Comparison of ENCODE assay signal across 22 mouse cellular contexts in the genomic region with DNA sequence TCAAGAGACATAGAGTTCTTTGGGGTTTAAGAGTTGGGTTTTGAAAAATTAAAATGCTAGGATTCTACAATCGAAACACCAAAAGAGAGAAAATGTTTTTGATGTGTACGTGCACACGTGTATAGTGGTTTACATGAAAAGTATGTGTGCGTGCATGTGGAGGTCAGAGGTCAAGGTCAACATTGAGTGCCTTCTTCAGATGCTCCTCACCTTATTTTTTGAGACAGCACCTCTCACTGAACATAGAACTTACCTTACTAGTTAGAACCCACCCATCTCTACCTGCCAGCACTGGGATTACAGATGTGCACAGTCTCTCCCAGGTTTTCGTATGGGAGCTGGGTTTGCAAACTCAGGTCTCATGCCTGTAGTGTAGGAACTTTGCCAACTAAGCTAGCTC.
DNase-seq lines count a peak whose midpoint lies in the region; ATAC-seq and TF ChIP-seq lines count a peak whose summit lies in the region.
"Had no signal": no experiment of that assay in that cellular context is flagged by ENCODE, and none has a peak within 500 bp of the region (broad histone marks: within the 10 kb centered on the region; RNA-seq: fewer than 3 reads in every experiment).

No protein-coding gene starts in this region.

- H3K36me3 ChIP-seq in midbrain, embryonic 11.5 days (ENCODE audit: control insufficient read depth, insufficient read depth, low read length): no peaks in the 10 kb centered on the region
- no peaks in the 10 kb centered on the region for H3K36me3 ChIP-seq in midbrain, embryonic 15.5 days (replicated peaks)
- H3K36me3 ChIP-seq: G1E had no signal

- no peaks in the 10 kb centered on the region for H3K4me1 ChIP-seq in midbrain, embryonic 11.5 days (ENCODE audit: control insufficient read depth, insufficient read depth, low read length)
- no peaks in the 10 kb centered on the region for H3K4me1 ChIP-seq in midbrain, embryonic 15.5 days

- no peak overlapping the region for H3K9ac ChIP-seq in midbrain, embryonic 11.5 days (ENCODE audit: low read length)
- no peak overlapping the region for H3K9ac ChIP-seq in midbrain, embryonic 15.5 days

- peak; percentile 51 for DNase-seq in heart, adult 11 months
- DNase-seq in heart, adult 8-10 months (ENCODE audit: low spot score): no peak
- DNase-seq in layer of hippocampus, adult 2 months (ENCODE audit: low spot score in 2 of 2): no peak
- no peak for DNase-seq in layer of hippocampus, postnatal 25 days (ENCODE audit: extremely low spot score in 1 of 2, low spot score in 1 of 2)
- DNase-seq in left cerebral cortex, adult 2 months (ENCODE audit: extremely low spot score in 1 of 2, low spot score in 2 of 2): no peak
- no peak for DNase-seq in left cerebral cortex, adult 9 months (ENCODE audit: low spot score in 2 of 2)
- peak; percentile 54 for DNase-seq in midbrain, embryonic 11.5 days (ENCODE audit: low spot score, missing footprints)
- DNase-seq: adrenal gland, adult 2 months; adrenal gland, adult 8-10 months; adrenal gland, postnatal 10 days; adrenal gland, postnatal 14 days; adrenal gland, postnatal 25 days; adrenal gland, postnatal 36 days; B cell, adult 2 months; cerebellum, adult 11 months; cerebellum, adult 11-12 months had no signal

- no peaks in the 10 kb centered on the region for H3K9me3 ChIP-seq in midbrain, embryonic 11.5 days (ENCODE audit: control insufficient read depth, low read length)
- no peaks in the 10 kb centered on the region for H3K9me3 ChIP-seq in midbrain, embryonic 15.5 days

- WGBS in midbrain, embryonic 11.5 days: 88% methylated on average over 5 of the region's 5 CpGs
- 94% methylated on average over 5 of the region's 5 CpGs for WGBS in midbrain, embryonic 15.5 days

- no peak for TF ChIP-seq CTCF in layer of hippocampus, adult 2 months (conservative IDR thresholded peaks at IDR 0.05)
- TF ChIP-seq CTCF in left cerebral cortex, adult 2 months (IDR thresholded peaks at IDR 0.05): no peak

- peak overlapping the region; percentile 82 for H3K27ac ChIP-seq in layer of hippocampus, adult 2 months
- H3K27ac ChIP-seq in left cerebral cortex, adult 2 months: peak overlapping the region; percentile 61; the same call in 1 of the 2 replicates
- no peak overlapping the region for H3K27ac ChIP-seq in midbrain, embryonic 11.5 days (ENCODE audit: low read depth, low read length)
- H3K27ac ChIP-seq in midbrain, embryonic 15.5 days: no peak overlapping the region

- H3K4me2 ChIP-seq in midbrain, embryonic 11.5 days: no peak overlapping the region
- no peak overlapping the region for H3K4me2 ChIP-seq in midbrain, embryonic 15.5 days

- ATAC-seq in midbrain, embryonic 11.5 days (ENCODE audit: low FRiP score): no peak
- no peak for ATAC-seq in midbrain, embryonic 15.5 days (replicated peaks)
- ATAC-seq: activated CD4-positive, CD25-positive, alpha-beta regulatory T cell, adult 4 months; CD4-positive, CD25-positive, alpha-beta regulatory T cell, adult 4 months; Patski had no signal

- no peaks in the 10 kb centered on the region for H3K27me3 ChIP-seq in midbrain, embryonic 11.5 days (ENCODE audit: control insufficient read depth, insufficient read depth, low read length)
- H3K27me3 ChIP-seq in midbrain, embryonic 15.5 days (replicated peaks): no peaks in the 10 kb centered on the region
- H3K27me3 ChIP-seq: CH12.LX had no signal

- intact Hi-C loops in left cerebral cortex, adult 2 months (cut with DNase I): no loop called here

- no peak overlapping the region for H3K4me3 ChIP-seq in layer of hippocampus, adult 2 months
- H3K4me3 ChIP-seq in left cerebral cortex, adult 2 months: no peak overlapping the region
- H3K4me3 ChIP-seq in midbrain, embryonic 11.5 days (ENCODE audit: low read depth, low read length): no peak overlapping the region
- H3K4me3 ChIP-seq in midbrain, embryonic 15.5 days: no peak overlapping the region

Comparison
In these comparisons a context has a peak if more than half of its experiments do, and no peak if none do; other contexts are left out.
1. DNase-seq: peak in heart, adult 11 months (single experiment) and midbrain, embryonic 11.5 days (single experiment); none in heart, adult 8-10 months (single experiment), layer of hippocampus, adult 2 months (0 of 2), layer of hippocampus, postnatal 25 days (0 of 2), left cerebral cortex, adult 2 months (0 of 2) and left cerebral cortex, adult 9 months (0 of 2).
2. H3K27ac ChIP-seq: peak in layer of hippocampus, adult 2 months (single experiment) and left cerebral cortex, adult 2 months (single experiment); none in midbrain, embryonic 11.5 days (single experiment) and midbrain, embryonic 15.5 days (single experiment).